Mouse (Mus musculus) thymus, adult 2 months (tissue): ENCODE results near the gene Nmt1. TPM values are rescaled to one million over a fixed set of nuclear protein-coding genes. Genes with fewer than 3 reads are reported as not detected.

Source experiments
- DNase-seq: peaks from one replicate; pipeline ENCODE4 v3.0.0; 2021
- H3K27ac ChIP-seq: fragments of 200-500 bp; 2 replicates; pipeline ENCODE4 v1.5.1; 2012; ENCODE audit warnings: low read length, control low read depth; ENCODE audit not compliant: control insufficient read depth, insufficient read depth
- H3K27me3 ChIP-seq: fragments of 200-500 bp; 2 replicates; pipeline ENCODE4 v1.6.1; 2012; ENCODE audit warnings: mild to moderate bottlenecking, low read length, moderate library complexity, mixed read lengths; ENCODE audit not compliant: control insufficient read depth, insufficient read depth
- H3K36me3 ChIP-seq: fragments of 200-500 bp; 2 replicates; pipeline ENCODE4 v1.6.1; 2012; ENCODE audit warnings: mild to moderate bottlenecking, low read length, moderate library complexity; ENCODE audit not compliant: control insufficient read depth, insufficient read depth
- H3K4me1 ChIP-seq: fragments of 200-500 bp; replicated peaks from 2 replicates; pipeline ENCODE4 v1.6.1; 2012; ENCODE audit warnings: low read length; ENCODE audit not compliant: control insufficient read depth, insufficient read depth
- H3K4me3 ChIP-seq: fragments of 200-500 bp; 2 replicates; pipeline ENCODE4 v1.5.1; 2012; ENCODE audit warnings: mild to moderate bottlenecking, low read length, control low read depth, moderate library complexity; ENCODE audit not compliant: control insufficient read depth, insufficient read depth
- CTCF ChIP-seq: fragments of 200-500 bp; IDR thresholded peaks from 2 replicates; pipeline ENCODE4 v1.5.1; 2012; ENCODE audit warnings: mild to moderate bottlenecking, control low read depth, low read length, moderate library complexity, borderline replicate concordance; ENCODE audit not compliant: control insufficient read depth, poor library complexity, insufficient read depth; ENCODE audit errors: extremely low read depth
- POLR2A ChIP-seq: fragments of 200-500 bp; IDR thresholded peaks from 2 replicates; pipeline ENCODE4 v1.6.1; 2012; ENCODE audit warnings: mild to moderate bottlenecking, low read length, control low read depth, moderate library complexity; ENCODE audit not compliant: control insufficient read depth, poor library complexity, insufficient read depth; ENCODE audit errors: extremely low read depth
- WGBS: fragments of 180-500 bp; shearing (Covaris S2); methylation state at CpG from one replicate; pipeline ENCODE4 v1.1.7; 2018; 5-methylcytosine and 5-hydroxymethylcytosine counted together
- polyA plus RNA-seq: library from polyadenylated mRNA; depleted of rRNA; stranded (reverse); fragments of >200 nt; gene quantifications from 2 replicates; pipeline ENCODE4 v1.2.3, GENCODE M21; 2012

Nmt1 gene
- polyA plus RNA-seq, 1 experiment: 52.5 TPM

- H3K4me1 ChIP-seq: peaks cover 21% of the 10 kb centered on the region
- TF ChIP-seq POLR2A: no peak
- no peak for TF ChIP-seq CTCF
- no peak overlapping the region for H3K27ac ChIP-seq
- no peak overlapping the region for H3K4me3 ChIP-seq
- H3K36me3 ChIP-seq: no peaks in the 10 kb centered on the region
- H3K27me3 ChIP-seq: peaks cover under 1% of the 10 kb centered on the region; the same call in 1 of the 2 replicates
- 89% methylated on average over 4 of the region's 4 CpGs for WGBS
- no peak for DNase-seq
Measured at GRCm38 (mm10) chr11:103106386-103106785, 78.4 kb downstream of the Nmt1 start.

GRCm38 (mm10) chr11:103111301-103111700, 83.3 kb downstream of the Nmt1 start:
- DNase-seq: no peak
- WGBS: 88% methylated on average over 10 of the region's 10 CpGs
- TF ChIP-seq CTCF (no peak), POLR2A (no peak)
- no peak overlapping the region for H3K4me3 ChIP-seq
- H3K27ac ChIP-seq: no peak overlapping the region
- H3K27me3 ChIP-seq: no peaks in the 10 kb centered on the region
- H3K36me3 ChIP-seq: no peaks in the 10 kb centered on the region
- H3K4me1 ChIP-seq: peaks cover 8% of the 10 kb centered on the region

DNA sequence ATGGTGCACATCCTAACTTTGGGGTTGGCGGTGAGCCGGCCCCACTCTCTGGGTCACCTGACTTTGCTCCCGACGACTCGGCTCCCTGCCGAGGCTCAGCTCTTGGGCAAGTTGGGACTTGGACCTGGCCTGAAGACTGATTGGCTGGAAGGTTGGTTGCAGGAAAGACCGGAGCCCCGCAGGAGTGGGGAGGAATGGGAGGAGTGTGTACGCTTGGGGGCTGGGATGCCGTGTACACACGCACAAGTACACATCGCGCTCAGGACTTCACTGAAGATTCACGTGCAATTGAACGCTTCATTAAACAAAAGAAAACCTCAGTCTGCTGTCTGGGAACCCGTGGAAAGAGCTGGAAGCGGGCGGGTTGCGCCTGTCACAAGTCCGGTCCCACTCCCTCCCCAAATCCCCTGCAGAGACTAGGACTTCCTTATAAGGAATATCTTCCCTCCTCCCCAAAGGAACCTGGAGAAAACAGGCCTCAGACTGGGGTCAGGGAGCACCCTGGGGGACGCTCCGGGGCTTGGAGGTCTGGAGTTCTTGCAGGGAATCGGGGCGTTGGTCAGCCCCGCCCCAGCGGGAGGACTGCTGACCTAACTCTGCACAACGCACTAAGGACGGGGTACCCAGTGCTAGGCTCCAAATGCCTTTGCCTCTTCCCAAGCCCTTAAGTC, 84.0 kb downstream of the Nmt1 start:
- no peak for DNase-seq
- TF ChIP-seq POLR2A: no peak
- TF ChIP-seq CTCF: no peak
- Histone ChIP-seq H3K4me1 (peaks cover 8% of the 10 kb centered on the region), H3K27me3 (no peaks in the 10 kb centered on the region), H3K27ac (no peak overlapping the region), H3K4me3 (no peak overlapping the region), H3K36me3 (no peaks in the 10 kb centered on the region)
- 38% methylated on average over 28 of the region's 28 CpGs for WGBS

GRCm38 (mm10) chr11:103112552-103112912, 84.5 kb downstream of the Nmt1 start:
- H3K27me3 ChIP-seq: no peaks in the 10 kb centered on the region
- peaks cover 8% of the 10 kb centered on the region for H3K4me1 ChIP-seq
- whole genome bisulfite sequencing: 83% methylated on average over 9 of the region's 9 CpGs
- H3K36me3 ChIP-seq: no peaks in the 10 kb centered on the region
- no peak overlapping the region for H3K4me3 ChIP-seq
- no peak overlapping the region for H3K27ac ChIP-seq
- DNase-seq: no peak
- TF ChIP-seq POLR2A: no peak
- TF ChIP-seq CTCF: no peak

- no peak overlapping the region for H3K4me3 ChIP-seq
- no peak for TF ChIP-seq CTCF
- TF ChIP-seq POLR2A: no peak
- peaks cover 8% of the 10 kb centered on the region for H3K4me1 ChIP-seq
- no peak for DNase-seq
- 91% methylated on average over 12 of the region's 12 CpGs for WGBS
- H3K27me3 ChIP-seq: no peaks in the 10 kb centered on the region
- H3K27ac ChIP-seq: no peak overlapping the region
- H3K36me3 ChIP-seq: no peaks in the 10 kb centered on the region
Measured at GRCm38 (mm10) chr11:103113005-103113404, 85.0 kb downstream of the Nmt1 start.

DNA sequence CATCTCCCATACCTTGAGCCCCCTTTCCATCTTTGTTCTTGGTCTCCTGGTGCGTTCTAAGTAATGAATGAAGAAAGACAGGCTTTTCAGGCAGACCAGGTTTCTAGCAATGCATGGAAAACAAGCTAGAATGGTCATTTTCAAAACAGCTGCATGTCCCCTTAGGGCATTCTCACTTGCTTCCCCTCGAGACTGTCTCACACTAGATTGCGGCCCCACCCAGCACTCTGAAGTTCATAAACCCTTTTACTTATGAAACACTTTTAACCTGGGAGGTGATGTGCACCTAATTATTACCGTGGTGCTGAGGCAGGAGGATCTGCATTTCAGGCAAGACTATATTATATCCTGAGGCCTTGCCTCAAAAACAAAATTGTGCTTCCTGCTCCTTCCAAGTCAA, 85.8 kb downstream of the Nmt1 start:
- DNase-seq: no peak

More for the DNA sequence above, 85.8 kb downstream of the Nmt1 start:
- TF ChIP-seq POLR2A: no peak
- no peak for TF ChIP-seq CTCF
- H3K36me3 ChIP-seq: no peaks in the 10 kb centered on the region
- peaks cover 8% of the 10 kb centered on the region for H3K4me1 ChIP-seq
- WGBS: 92% methylated on average over 4 of the region's 4 CpGs
- H3K27ac ChIP-seq: no peak overlapping the region
- H3K27me3 ChIP-seq: no peaks in the 10 kb centered on the region
- H3K4me3 ChIP-seq: no peak overlapping the region
